Mouse (Mus musculus) embryo, embryonic 10 days (tissue): ENCODE measurements at regions not wholly inside any gene's neighbourhood (a gene's known extent, or its start where the extent isn't known, plus 50 kb on each side); places are given as distances from the start of the nearest gene placed in this dataset.

Experiments used
- DNase-seq: peaks from one replicate; pipeline ENCODE4 v3.0.0-alpha.2; 2015; ENCODE audit warnings: low spot score

GRCm38 (mm10) chr5:85706598-85706997, 358.8 kb downstream of the Cenpc1 start:
- peak; percentile 8 for DNase-seq

DNA sequence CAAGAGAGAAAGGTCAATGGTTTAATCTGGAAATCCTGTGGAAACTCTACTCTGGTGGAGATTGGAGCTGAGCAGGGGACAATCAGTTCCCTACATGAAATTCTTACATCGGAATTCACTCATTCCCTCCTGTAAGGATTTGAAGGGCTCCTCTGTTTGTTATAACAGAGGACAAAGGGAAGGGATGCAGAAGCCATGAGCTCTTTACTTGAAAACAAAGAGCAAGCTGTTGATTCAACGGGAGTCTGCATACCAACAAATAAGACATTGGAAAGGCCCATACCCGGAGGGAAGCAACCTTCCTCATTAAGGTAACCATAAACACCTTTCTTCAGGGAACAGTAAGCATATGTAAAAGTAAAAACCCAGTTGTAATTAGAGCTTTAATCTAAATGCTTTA, 359.3 kb downstream of the Cenpc1 start:
- peak; percentile 5 for DNase-seq

DNA sequence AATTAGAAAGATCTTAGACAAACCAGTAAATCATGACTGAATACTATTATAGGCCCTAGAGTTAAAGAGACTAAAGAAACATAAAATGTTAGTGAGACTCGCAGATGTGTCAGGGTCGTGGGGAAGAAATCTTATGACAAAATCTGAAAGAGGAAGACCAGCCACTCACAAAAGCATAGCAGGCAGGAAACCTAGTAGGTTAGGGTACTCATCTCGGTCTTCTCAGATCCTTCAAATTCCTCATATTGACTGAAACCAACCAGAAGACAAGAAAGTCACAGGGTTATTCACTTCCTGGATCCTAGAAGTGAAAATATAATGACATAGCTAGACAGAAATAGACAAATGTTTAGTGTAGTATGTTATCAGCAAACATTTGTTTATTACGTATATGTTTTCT, 387.5 kb downstream of the Cenpc1 start:
- no peak for DNase-seq

- no peak for DNase-seq
Measured at GRCm38 (mm10) chr5:85671121-85671520, 394.3 kb downstream of the Cenpc1 start.

DNA sequence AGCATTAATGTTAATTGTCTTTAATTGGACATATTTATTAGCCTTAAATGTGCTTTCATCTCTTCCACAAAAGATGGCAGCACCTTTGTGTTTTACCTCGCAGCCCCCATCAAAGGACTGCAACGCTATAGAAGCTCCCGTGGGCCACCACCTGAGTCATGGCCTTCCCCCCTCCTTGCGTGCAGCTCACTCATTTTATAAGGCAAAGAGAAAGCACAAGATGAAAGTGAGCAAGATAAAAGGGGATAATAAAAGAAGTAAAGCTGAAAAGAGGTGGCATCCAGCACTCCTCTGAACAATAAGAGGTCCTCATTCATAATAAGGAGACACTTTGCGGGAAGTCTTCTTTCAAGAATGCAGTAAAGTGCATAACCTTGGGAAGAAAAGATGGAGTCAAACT, 403.9 kb downstream of the Cenpc1 start:
- no peak for DNase-seq

DNA sequence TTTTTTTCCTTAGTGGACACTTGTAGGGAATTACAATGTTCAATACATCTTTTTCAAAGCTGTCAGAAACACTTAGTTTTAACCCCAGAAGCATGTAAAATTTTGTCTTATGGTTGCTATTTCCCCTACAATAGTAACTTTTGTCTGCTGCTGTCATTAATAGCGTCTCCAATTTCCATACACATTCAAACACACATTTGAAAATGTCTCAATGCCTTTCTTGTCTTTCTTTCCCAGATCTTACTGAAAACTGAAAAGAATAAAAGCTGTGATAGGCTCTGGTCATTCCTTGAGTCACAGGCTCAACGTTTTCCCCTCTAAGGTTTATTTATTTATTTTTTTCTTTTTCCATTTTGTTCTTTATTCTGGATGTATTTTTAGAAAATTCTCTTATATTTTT, 444.3 kb downstream of the Cenpc1 start:
- no peak for DNase-seq

DNA sequence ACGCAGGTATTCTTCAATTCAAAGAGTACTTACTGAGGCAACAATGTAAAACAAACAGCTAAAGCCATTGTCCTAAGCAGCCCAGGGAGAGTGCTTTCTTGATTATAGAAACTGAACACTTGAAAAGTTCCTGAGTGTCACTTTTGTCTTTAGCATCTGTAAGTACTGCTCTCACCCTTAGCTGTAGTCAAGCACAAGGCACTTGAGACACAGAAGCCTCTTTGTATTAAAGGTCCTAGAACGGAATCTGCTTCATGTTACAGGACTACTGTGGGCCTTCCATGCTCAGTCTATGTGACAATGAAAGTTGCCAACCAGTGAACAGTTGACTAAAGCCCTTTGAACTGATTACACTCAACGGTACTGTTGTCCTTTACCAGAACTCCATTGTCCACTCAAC, 450.6 kb downstream of the Cenpc1 start:
- DNase-seq = no peak

GRCm38 (mm10) chr5:85612606-85613005, 452.8 kb downstream of the Cenpc1 start:
- DNase-seq = no peak

DNA sequence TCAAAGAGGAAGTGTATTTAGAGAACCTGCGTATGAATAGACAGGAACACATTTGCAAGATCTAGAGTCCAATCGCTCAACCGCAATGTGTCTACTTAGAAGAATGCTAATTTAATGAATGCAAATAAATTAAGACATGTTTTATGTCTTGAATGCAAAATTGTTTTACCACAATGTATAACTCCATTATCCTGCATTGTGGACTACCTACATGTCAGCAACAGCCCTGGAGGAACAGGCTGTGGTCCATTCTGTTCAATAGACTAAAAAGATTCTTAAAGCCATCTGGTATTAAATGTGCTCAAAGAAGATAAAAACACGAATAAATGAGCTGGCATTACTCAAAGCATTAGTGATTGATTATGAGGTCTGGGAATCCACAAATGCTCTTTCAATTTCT, 456.3 kb downstream of the Cenpc1 start:
- no peak for DNase-seq

GRCm38 (mm10) chr5:85598164-85598563, 467.2 kb downstream of the Cenpc1 start:
- no peak for DNase-seq

DNA sequence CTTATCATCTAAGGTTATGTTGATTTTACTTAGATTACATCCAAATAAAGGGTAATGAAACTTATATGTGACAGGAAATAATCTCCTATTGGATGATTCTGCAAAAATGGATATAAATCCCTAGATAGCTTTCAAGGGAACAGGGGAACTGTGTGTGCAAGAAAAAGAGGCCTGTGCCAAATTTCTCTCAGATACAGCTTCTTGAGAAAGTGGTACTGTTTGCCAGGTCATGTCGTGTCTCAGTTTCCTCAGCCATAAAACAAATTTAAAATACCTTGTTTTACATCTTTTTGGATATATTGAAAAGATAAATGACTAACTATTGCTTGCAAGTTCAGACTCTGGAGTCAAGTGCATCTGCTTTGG, 470.3 kb downstream of the Cenpc1 start:
- DNase-seq = no peak

- no peak for DNase-seq
Measured at GRCm38 (mm10) chr5:85594413-85595081, 470.8 kb downstream of the Cenpc1 start.

DNA sequence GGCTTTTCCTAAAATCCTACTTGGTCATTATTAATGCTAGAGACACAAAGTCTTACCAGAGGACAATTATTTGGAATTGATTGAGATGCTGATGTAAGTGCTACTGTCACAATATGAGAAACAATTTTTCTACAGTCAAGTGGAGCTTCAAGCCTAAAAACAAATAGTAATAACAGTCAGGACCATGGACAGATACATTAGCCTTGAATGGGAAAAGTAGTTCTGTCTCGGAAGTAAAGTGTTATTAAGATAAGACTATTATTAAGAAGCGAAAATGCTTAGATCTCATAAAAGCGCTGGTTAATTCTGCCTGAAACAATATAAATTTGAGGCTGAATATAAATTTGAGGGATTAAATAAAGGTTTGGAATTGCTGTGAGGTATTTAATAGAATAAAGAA, 473.1 kb downstream of the Cenpc1 start:
- DNase-seq = peak; percentile 32

DNA sequence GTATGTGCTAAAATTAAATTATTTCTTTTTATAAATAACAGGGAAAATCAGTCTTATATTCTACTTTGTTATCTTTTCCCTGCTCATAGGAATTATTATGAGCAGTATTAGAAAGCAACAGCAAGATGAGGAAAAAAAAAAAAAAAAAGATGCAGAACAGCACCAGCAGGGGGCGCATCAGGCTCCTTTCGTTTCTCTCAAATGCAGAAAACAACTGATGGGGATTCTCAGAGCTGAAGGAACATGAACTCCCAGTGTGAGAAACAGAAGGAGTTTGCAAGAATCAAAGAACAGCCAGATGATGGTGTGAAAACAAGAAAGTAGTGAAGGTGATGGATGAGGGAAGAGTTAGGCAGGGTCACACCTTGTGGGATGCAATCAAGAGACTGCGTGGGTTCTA, 478.7 kb downstream of the Cenpc1 start:
- DNase-seq = peak; percentile 30

DNA sequence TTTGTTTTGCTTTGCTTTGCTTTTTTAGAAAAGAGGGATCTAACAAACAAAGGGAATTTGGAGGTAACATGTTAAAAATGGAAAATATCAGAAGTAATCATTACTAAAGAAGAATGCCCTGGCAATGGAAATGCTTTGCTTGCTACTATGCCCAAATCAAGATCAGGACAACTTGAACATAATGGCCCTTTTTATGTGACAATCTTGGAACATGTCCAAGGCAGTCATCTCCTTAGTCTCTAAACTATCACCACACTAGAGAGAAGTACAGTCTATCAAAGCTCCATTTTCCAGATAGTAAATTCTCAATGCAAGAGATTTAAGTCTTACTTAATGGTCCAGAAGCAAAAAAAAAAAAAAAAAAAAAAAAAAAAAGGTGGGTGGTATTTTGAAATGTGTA, 492.9 kb downstream of the Cenpc1 start:
- DNase-seq = no peak

DNA sequence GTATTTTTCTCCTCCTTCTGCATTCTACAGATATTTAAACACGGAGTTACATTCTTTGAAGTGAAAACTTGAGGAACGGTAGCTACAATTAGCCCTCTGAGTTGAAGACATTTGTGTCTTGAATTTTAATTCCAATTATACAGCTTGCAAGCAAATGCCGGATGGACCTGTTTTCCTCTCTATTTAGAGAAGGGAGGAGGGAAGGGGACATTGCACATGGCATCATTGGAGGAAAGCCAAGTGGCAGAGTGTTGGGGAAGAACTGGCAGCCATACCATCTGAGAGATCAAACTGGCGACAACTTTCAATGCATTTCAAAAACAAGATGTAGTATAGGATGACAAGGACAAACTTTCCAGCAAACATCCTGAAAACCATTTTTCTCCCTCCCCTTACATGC, 493.4 kb downstream of the Cenpc1 start:
- no peak for DNase-seq

DNA sequence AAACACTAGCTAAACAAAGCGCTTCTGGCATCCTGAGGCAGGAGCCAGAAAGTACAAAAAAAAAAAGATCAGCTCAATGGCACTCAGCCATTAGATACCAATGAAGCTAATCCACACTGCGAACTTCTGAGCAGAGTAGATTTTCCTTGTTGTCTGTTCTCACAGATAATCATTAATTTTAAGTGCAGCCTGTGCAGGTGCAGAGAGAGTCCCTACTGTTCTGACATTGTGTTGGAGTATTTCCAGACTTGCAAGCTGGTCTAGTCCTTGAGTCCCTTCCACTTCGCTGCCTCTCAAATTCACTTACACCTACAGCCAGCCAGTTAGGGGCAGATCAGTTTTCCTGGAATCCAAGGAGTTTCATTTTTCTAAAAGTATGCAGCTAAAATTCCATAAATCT, 494.0 kb downstream of the Cenpc1 start:
- DNase-seq = no peak

DNA sequence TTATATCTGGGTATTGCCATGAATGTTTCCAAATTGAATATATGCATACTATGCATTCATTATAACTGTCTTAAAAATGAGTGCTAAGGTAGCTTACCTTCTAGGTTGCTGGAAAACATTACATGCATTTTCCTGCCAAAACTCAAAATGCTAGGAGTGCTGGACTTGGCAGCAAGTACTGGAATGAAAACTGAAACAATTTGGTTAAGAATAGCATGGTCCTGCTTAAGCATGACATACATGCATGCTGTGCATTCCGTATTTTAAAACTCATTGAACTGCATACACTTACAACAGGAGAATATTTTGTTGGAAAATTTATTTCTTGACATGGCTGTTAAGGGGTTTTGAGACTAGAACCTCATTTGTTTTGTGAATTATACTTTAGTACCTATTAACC, 529.1 kb downstream of the Cenpc1 start:
- no peak for DNase-seq

- DNase-seq = no peak
Measured at GRCm38 (mm10) chr5:85525385-85526194, 539.8 kb downstream of the Cenpc1 start.

DNA sequence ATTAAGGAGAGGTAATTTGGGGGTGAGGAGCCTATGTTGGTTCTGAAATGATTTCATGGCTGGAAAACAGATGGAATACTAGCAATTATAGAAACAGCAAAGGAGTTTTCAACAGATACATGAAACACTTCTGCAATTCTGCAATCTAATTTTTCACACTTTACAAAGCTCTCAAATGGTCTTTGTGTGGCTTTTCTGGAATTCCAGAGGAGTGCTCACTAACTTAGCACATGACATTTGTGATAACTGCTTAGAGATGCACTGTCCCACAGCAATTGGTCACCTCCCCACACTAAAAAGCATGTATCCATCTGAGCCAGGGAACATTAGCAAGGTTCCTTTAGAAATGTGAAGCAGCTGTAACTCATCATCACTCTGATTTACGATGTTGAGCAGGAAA, 560.1 kb downstream of the Cenpc1 start:
- no peak for DNase-seq

DNA sequence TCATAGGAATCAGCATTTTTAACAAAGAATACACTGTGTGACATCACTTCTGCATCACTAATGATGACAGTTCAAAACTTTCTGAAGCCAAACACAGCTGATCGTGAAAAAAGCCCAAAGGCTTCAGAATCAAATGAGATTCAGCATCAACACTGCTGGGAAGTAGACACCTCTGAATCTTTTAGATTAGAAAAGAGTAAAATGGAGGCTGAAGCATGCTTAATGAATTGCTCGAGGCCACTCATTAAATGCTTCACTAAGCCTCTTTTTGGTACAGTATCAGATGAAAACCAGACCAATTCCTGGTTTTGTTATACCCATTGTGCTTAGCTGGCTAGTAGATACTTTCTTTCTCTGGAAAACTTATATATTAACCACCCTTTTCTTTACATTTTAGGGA, 568.1 kb downstream of the Cenpc1 start:
- DNase-seq = no peak

GRCm38 (mm10) chr5:85485733-85486322, 579.6 kb downstream of the Cenpc1 start:
- DNase-seq = no peak

- DNase-seq = no peak
Measured at GRCm38 (mm10) chr5:85485157-85485556, 580.2 kb downstream of the Cenpc1 start.
